Mouse (Mus musculus) MEL (cell line): ENCODE measurements around the gene Cx3cr1.

Source experiments
- CTCF ChIP-seq, 3 experiments: IDR thresholded peaks in 2 of 3; conservative IDR thresholded peaks in 1 of 3; 2 replicates each; pipeline ENCODE4 v1.5.1; 2011 to 2012; ENCODE audit warnings: low read length in 3 of 3, low read depth in 2 of 3, mild to moderate bottlenecking in 2 of 3, improper control_type of control experiment in 1 of 3, inconsistent platforms in 1 of 3, mixed read lengths in 1 of 3, moderate library complexity in 1 of 3; ENCODE audit not compliant: control insufficient read depth in 1 of 3, insufficient read depth in 1 of 3, poor library complexity in 1 of 3, severe bottlenecking in 1 of 3
- POLR2A ChIP-seq, 2 experiments: IDR thresholded peaks; 2 replicates each; pipeline ENCODE4 v1.6.1; 2011 to 2012; ENCODE audit warnings: low read length in 2 of 2, mild to moderate bottlenecking in 2 of 2, control low read depth in 1 of 2, improper control_type of control experiment in 1 of 2, low read depth in 1 of 2, moderate library complexity in 1 of 2; ENCODE audit not compliant: control insufficient read depth in 1 of 2, insufficient read depth in 1 of 2, poor library complexity in 1 of 2
- TAL1 ChIP-seq: IDR thresholded peaks from 2 replicates; pipeline ENCODE4 v1.6.1; 2012; ENCODE audit warnings: mild to moderate bottlenecking, inconsistent platforms, low read length, moderate library complexity, mixed read lengths

DNA sequence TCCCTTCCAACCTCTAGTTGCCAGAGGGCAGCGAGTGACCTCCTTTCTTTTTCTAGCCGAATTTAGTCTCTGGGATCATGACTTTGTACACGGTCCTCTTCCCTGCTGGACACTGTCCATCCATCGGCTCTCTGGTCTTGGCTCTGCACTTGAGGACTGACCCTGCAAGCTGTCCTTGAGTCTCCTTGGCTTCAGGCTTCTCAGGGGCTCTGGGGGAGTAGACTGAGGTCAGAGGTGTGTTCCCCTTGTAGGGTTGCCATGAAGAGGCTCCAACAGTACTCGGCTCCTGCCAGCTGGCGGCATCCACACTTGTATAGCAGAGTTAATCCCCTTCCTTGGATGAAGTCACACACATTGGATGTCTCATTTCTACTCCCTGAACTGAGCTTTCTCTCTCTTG lies 70.0 kb downstream of the Cx3cr1 start:
- TF ChIP-seq CTCF (IDR thresholded peaks at IDR 0.05 in 2 of 3, conservative IDR thresholded peaks at IDR 0.05 in 1 of 3; ENCODE audit: control insufficient read depth in 1 of 3, insufficient read depth in 1 of 3, low read depth in 2 of 3, low read length in 3 of 3, poor library complexity in 1 of 3, severe bottlenecking in 1 of 3), result no peak
- TF ChIP-seq TAL1, result no peak
- no peak for TF ChIP-seq POLR2A (IDR thresholded peaks at IDR 0.05; ENCODE audit: control insufficient read depth in 1 of 2, insufficient read depth in 1 of 2, low read depth in 1 of 2, low read length in 2 of 2, poor library complexity in 1 of 2)
